Mouse (Mus musculus): ENCODE data around the gene Cfap61.

The Cfap61 gene

GRCm38 (mm10) chr2:145950239-145950638, 15.7 kb downstream of the Cfap61 start:
- no peak for DNase-seq

GRCm38 (mm10) chr2:145952726-145953125, 18.1 kb downstream of the Cfap61 start:
- no peak for DNase-seq

GRCm38 (mm10) chr2:145955844-145956243, 21.3 kb downstream of the Cfap61 start:
- no peak for DNase-seq

- no peak for DNase-seq
These were observed 21.7 kb downstream of the Cfap61 start for GRCm38 (mm10) chr2:145956318-145956717.

GRCm38 (mm10) chr2:145957450-145957849, 22.9 kb downstream of the Cfap61 start:
- DNase-seq = no peak

- no peak for DNase-seq
These were observed 23.5 kb downstream of the Cfap61 start for GRCm38 (mm10) chr2:145958097-145958496.

GRCm38 (mm10) chr2:145958551-145958950, 24.0 kb downstream of the Cfap61 start:
- DNase-seq = no peak

- no peak for DNase-seq
These were observed 27.3 kb downstream of the Cfap61 start for GRCm38 (mm10) chr2:145961861-145962260.

GRCm38 (mm10) chr2:145970751-145971150, 36.2 kb downstream of the Cfap61 start:
- no peak for DNase-seq

- no peak for DNase-seq
These were observed 36.8 kb downstream of the Cfap61 start for GRCm38 (mm10) chr2:145971237-145972010.

- no peak for DNase-seq
These were observed 38.0 kb downstream of the Cfap61 start for GRCm38 (mm10) chr2:145972571-145972970.

- DNase-seq = no peak
These were observed 45.0 kb downstream of the Cfap61 start for GRCm38 (mm10) chr2:145979616-145980015.

GRCm38 (mm10) chr2:145980881-145981280, 46.3 kb downstream of the Cfap61 start:
- no peak for DNase-seq

GRCm38 (mm10) chr2:145981699-145982112, 47.1 kb downstream of the Cfap61 start:
- no peak for DNase-seq

GRCm38 (mm10) chr2:145982317-145983045, 47.9 kb downstream of the Cfap61 start:
- no peak for DNase-seq

GRCm38 (mm10) chr2:145987757-145988156, 53.2 kb downstream of the Cfap61 start:
- no peak for DNase-seq

- no peak for DNase-seq
These were observed 55.9 kb downstream of the Cfap61 start for GRCm38 (mm10) chr2:145990446-145990845.

- no peak for DNase-seq
These were observed 61.9 kb downstream of the Cfap61 start for GRCm38 (mm10) chr2:145996472-145996871.

- no peak for DNase-seq
These were observed 63.5 kb downstream of the Cfap61 start for GRCm38 (mm10) chr2:145997956-145998525.

GRCm38 (mm10) chr2:146008801-146009200, 74.2 kb downstream of the Cfap61 start:
- DNase-seq = no peak

- no peak for DNase-seq
These were observed 75.2 kb downstream of the Cfap61 start for GRCm38 (mm10) chr2:146009596-146010349.

- DNase-seq = no peak
These were observed 76.2 kb downstream of the Cfap61 start for GRCm38 (mm10) chr2:146010816-146011215.

All from lung, postnatal 4 days (tissue).